Mouse (Mus musculus) megakaryocyte-erythroid progenitor cell, adult 5-6 weeks (primary cell): Measurements from ENCODE around the gene Fam110a. TPM values are rescaled to one million over a fixed set of nuclear protein-coding genes. Genes with fewer than 3 reads are reported as not detected.
"Not testable (repeated sequence)": the region's sequence is repeated elsewhere in the genome, so short reads cannot be mapped to it uniquely, and the experiment has no call there.

Experiments used
- ATAC-seq: replicated peaks from 2 replicates; pipeline ENCODE4 v1.8.0; 2016; ENCODE audit warnings: mild to moderate bottlenecking, inconsistent platforms; ENCODE audit not compliant: severe bottlenecking, poor library complexity, low FRiP score, low TSS enrichment
- total RNA-seq, 2 experiments: library from RNA; stranded (forward) in 1 of 2; stranded (reverse) in 1 of 2; fragments of 200-1000, 215-1000 nt in 1 of 2; fragments of >200 nt in 1 of 2; fragmentation: Nextera tagmentation in 1 of 2; gene quantifications; 2 replicates each; pipeline ENCODE4 v1.2.3; 2014 to 2017

Fam110a gene
- total RNA-seq, 2 experiments from 2014 or later, result 1.6 to 9.1 TPM

DNA sequence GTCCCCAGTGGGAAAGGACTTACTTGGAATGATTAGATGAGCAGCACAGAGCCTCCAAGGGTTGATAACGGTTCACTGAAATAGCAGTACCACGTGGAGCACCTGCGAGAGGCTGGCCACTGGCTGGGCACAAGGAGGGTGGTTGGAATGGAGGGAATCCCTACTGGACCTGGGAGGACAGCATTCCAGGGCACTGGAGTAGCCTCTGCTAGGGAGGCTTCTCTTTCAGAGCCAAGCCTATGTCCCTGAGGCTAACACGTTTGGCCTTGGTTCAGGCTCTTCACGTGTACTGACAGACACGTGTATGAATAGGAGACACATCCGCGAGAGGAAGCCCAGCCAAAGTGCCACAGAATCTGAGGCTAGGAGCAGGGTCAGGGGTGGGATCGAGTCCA, 18.5 kb upstream of the Fam110a start:
- no peak for ATAC-seq

DNA sequence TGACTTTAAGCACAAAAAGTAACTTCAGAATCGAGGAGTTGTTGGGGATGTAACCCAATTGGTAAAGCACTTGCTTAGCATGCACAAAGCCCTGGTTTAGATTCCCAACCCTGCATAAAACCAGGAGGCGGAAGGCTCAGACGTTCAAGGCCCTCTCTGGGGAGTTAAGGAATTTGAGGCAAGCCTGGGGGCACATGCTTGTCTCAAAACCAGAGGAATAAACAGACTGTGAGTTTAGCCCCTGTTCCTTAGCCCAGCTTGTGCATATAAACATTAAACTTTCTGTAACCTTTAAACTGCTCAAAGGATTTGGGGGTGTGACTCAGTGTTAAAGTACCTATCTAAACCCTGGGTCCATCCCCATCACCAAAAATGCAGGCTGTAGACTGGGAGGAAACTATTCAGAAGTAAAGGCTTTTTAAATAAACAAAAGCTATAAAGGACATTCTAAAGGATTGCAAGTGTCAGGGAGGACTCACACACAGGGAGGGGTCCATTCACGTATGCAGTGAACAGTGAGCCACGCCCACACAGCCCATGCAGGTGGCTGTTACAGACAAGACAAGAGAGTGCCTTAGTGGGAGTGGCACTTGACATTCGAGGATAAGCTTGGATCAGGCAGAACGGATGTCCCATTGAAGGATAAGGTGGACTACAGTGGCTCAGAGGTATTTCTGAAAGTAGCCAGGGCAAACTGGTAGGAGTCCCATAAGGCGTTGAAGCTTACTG, 17.9 kb upstream of the Fam110a start:
- ATAC-seq, result peak; percentile 53

DNA sequence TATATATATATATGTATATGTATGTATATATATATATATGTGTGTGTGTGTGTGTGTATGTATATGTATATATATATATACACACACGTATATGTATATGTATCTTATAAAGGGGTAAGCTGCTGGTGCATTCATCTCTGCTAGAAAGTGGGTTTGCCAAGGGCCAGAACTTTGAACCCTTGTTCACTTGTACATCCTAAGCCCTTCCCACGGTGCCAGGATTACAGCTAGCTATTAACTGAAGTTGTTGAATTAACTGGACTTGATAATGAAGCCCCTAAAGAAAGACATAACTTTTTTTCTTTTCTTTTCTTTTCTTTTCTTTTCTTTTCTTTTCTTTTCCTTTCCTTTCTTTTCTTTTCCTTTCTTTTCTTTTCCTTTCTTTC, 17.2 kb upstream of the Fam110a start:
- ATAC-seq, result not testable (repeated sequence)

GRCm38 (mm10) chr2:151996229-151997189, 16.5 kb upstream of the Fam110a start, which contains the start of gene Slc52a3:
Slc52a3 (plus strand) TSS chr2:151996511.
- ATAC-seq, result peak; percentile 64

- ATAC-seq, result peak; percentile 62
These were observed 14.5 kb upstream of the Fam110a start for GRCm38 (mm10) chr2:151994350-151995122.

GRCm38 (mm10) chr2:151991446-151991845, 11.4 kb upstream of the Fam110a start:
- ATAC-seq, result no peak

DNA sequence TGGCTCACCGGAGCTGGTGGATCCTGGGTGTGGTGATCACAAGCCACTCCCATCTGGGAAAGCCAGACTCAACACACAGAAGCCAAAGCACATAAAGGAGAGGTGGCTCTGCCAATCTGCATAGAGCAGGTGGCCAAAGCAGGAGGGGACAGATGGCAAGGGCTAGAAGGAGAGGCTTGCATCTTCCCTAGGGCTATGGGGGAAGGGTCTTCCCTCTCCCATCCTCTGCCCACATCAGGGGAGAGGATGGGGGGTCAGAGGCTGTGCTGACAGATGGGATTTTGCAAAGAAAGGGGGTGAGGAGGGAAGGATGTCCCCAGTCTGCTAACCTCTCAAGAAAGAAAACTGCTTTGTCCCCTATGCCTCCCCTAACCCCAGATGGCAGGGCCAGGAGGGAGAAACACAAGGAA, 11.0 kb upstream of the Fam110a start:
- no peak for ATAC-seq

GRCm38 (mm10) chr2:151988978-151989377, 9.0 kb upstream of the Fam110a start:
- no peak for ATAC-seq

GRCm38 (mm10) chr2:151986958-151987357, 6.9 kb upstream of the Fam110a start:
- no peak for ATAC-seq

- no peak for ATAC-seq
These were observed 5.6 kb upstream of the Fam110a start for GRCm38 (mm10) chr2:151985426-151986172.

DNA sequence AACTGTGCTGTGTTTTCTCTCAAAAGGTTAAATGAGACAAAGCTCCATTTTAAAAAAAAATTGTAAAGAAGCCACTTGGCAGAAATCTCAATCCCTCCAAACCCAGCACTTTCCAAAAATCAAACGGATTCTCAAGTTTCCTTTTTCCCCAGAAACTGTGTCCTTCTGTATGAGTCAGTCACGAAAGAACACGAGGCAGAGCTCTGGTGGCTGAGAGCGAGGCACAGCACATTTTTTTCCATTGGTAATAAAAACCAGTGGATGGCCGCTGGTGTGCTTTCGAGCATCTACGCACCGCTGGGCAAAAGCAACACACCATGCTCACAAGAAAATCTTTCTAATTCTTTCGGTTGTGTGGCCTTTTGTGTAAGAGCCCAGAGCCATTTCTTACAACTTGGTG, 4.0 kb upstream of the Fam110a start:
- ATAC-seq, result no peak

DNA sequence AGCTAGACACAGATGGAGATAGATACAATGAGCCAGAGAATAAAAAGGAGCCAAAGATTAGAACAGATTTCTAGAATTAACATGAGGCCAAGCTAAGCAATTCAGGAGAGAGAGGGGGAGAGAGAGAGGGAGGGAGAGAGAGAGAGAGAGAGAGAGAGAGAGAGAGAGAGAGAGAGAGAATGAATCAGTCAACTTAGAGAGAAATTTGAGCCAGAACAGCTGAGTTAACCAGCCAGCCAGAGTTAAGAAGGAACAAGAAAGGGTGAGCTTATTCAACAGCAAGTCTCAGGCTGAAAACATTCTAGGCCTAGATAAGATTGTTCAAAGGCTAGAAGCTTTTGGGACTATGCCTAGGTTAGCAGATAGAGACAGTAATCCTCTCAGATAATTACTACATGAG, 2.5 kb upstream of the Fam110a start:
- no peak for ATAC-seq

- no peak for ATAC-seq
These were observed 1.2 kb upstream of the Fam110a start for GRCm38 (mm10) chr2:151981268-151981667.

- ATAC-seq, result no peak
These were observed 305 bp upstream of the Fam110a start for GRCm38 (mm10) chr2:151980355-151980693.

DNA sequence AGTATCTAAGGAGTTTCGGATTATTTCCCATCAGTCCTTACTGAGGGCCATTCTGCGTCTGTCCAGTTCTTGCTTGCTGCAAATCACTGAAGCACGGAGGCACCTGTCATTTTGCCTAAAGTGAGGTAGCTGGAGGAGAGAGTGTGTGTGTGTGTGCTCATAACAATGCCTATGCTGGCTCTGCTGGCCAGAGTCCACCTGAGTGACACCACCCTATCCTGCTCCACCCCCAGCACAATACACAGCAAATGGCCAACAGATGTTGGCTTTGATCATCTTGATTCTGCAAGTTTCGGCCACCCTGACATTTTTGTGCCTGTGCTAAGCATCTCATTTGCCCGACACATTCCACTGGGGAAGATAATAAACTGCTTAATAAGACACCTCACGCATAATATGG, 1.5 kb downstream of the Fam110a start:
- ATAC-seq, result no peak

DNA sequence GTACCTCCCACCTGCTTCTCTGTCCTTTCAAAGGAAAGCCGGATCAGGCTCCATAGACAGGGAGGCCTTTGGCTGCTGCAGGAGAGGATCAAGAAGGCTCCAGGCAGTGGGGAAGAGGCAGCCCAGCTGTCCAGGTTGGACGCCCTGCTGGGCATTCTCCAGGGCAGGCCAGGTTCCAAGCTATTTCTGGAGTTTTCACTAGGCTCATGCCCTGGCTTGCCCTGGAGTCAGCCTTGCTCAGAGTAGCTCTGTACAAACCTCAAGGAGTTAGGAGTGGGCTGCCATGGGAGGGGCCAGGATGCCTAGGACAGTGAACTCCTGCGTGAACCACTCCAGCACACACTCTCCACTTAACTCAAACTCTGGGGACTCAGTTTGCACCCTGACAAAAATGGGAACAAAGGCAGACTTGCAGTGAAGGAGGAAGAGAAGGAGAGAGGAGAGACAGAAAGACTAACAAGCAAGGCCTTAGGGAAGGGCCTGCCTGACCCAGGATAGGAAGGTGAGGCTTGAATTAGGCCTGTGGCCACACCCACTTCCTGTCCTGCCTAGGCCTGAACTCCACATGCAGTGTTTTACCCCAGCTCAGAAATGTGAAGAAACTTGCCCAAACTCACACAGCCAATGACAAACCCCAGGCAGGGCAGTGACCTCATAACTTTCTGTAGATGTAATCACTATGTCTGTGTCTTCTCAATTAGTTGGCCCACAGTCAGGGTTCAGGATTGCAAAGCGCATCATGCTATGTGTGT, 2.2 kb downstream of the Fam110a start:
- no peak for ATAC-seq

- ATAC-seq, result no peak
These were observed 4.0 kb downstream of the Fam110a start for GRCm38 (mm10) chr2:151976067-151976466.

DNA sequence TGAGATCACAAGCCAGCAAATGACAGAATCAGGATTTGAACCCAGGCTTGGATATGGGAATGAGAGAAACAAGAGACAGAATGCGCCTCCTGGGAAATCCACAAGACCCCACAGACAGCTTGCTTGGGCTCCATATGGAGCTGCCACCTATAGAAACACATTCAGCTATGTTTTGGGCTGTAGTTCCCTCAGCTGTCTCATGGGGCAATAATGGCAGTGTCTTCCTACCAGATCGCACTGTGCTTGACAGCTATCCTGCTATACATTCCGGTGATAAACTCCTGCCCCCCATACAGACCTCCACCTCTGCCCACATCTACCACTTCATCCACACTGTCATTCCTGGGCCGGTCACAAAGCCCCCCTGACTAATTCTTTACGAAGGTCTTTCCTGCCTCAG, 4.7 kb downstream of the Fam110a start:
- no peak for ATAC-seq
